Mouse (Mus musculus): ENCODE results near the gene Ccdc181.
"Not testable (repeated sequence)": the region's sequence is repeated elsewhere in the genome, so short reads cannot be mapped to it uniquely, and the experiment has no call there.

The Ccdc181 gene

GRCm38 (mm10) chr1:164275455-164275954 is at the start of gene Ccdc181:
Gene Ccdc181, plus strand, starts transcription at chr1:164275585.
- DNase-seq = peak; percentile 99

GRCm38 (mm10) chr1:164231937-164232570 is 43.3 kb upstream of the Ccdc181 start:
- not testable (repeated sequence) for DNase-seq

GRCm38 (mm10) chr1:164233447-164233846 is 41.9 kb upstream of the Ccdc181 start:
- DNase-seq = no peak

- no peak for DNase-seq
Measured at GRCm38 (mm10) chr1:164235078-164235477, 40.3 kb upstream of the Ccdc181 start.

- no peak for DNase-seq
Measured at GRCm38 (mm10) chr1:164236078-164236477, 39.3 kb upstream of the Ccdc181 start.

GRCm38 (mm10) chr1:164241494-164241893 is 33.9 kb upstream of the Ccdc181 start:
- no peak for DNase-seq

GRCm38 (mm10) chr1:164242809-164243208 is 32.6 kb upstream of the Ccdc181 start:
- DNase-seq = no peak

- no peak for DNase-seq
Measured at GRCm38 (mm10) chr1:164247442-164247841, 27.9 kb upstream of the Ccdc181 start.

- DNase-seq = peak; percentile 17
Measured at GRCm38 (mm10) chr1:164247971-164248370, 27.4 kb upstream of the Ccdc181 start.

- DNase-seq = peak; percentile 99
Measured at GRCm38 (mm10) chr1:164248465-164249331, 26.7 kb upstream of the Ccdc181 start, which contains the start of gene Slc19a2. Gene Slc19a2, plus strand, starts transcription at chr1:164249046.

- DNase-seq = no peak
Measured at GRCm38 (mm10) chr1:164249332-164249711, 26.1 kb upstream of the Ccdc181 start.

GRCm38 (mm10) chr1:164250391-164251150 is 24.8 kb upstream of the Ccdc181 start:
- DNase-seq = no peak

GRCm38 (mm10) chr1:164251438-164251837 is 23.9 kb upstream of the Ccdc181 start:
- DNase-seq = no peak

GRCm38 (mm10) chr1:164252551-164252950 is 22.8 kb upstream of the Ccdc181 start:
- DNase-seq = no peak

GRCm38 (mm10) chr1:164254836-164255235 is 20.5 kb upstream of the Ccdc181 start:
- no peak for DNase-seq

- DNase-seq = no peak
Measured at GRCm38 (mm10) chr1:164260171-164261028, 15.0 kb upstream of the Ccdc181 start.

- DNase-seq = no peak
Measured at GRCm38 (mm10) chr1:164261553-164261952, 13.8 kb upstream of the Ccdc181 start.

- no peak for DNase-seq
Measured at GRCm38 (mm10) chr1:164270941-164271340, 4.4 kb upstream of the Ccdc181 start.

- DNase-seq = no peak
Measured at GRCm38 (mm10) chr1:164273659-164274058, 1.7 kb upstream of the Ccdc181 start.

- DNase-seq = no peak
Measured at GRCm38 (mm10) chr1:164276552-164276951, 1.2 kb downstream of the Ccdc181 start.

GRCm38 (mm10) chr1:164279332-164279731 is 3.9 kb downstream of the Ccdc181 start:
- peak; percentile 46 for DNase-seq

GRCm38 (mm10) chr1:164284007-164284406 is 8.6 kb downstream of the Ccdc181 start:
- no peak for DNase-seq
